Mouse (Mus musculus): ENCODE results near the gene Tubb1.

The Tubb1 gene

GRCm38 (mm10) chr2:174501517-174501916, 51.0 kb downstream of the Tubb1 start:
- DNase-seq (ENCODE audit: extremely low spot score, low spot score), result no peak

GRCm38 (mm10) chr2:174502321-174502720, 51.8 kb downstream of the Tubb1 start:
- no peak for DNase-seq (ENCODE audit: extremely low spot score, low spot score)

GRCm38 (mm10) chr2:174502831-174503460, 52.5 kb downstream of the Tubb1 start:
- no peak for DNase-seq (ENCODE audit: extremely low spot score, low spot score)
